Mouse (Mus musculus): ENCODE data around the gene Tprgl.

DNA sequence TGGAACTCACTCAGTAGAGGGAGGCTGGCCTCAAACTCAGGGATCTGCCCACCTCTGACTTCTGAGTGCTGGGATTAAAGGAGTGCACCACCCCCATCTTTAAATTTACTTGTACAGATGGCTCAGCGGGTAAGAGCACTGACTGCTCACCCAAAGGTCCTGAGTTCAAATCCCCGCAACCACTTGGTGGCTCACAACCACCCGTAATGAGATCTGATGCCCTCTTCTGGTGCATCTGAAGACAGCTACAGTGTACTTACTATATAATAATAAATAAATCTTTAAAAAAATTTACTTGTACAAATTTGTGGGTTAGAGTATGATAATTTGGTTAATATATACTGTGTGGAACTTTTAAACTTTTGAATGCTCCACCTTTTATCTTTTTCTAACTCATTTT, 15.8 kb downstream of the Tprgl start:
- no peak for TF ChIP-seq CTCF (IDR thresholded peaks at IDR 0.05; ENCODE audit: control insufficient read depth, insufficient read depth, low read length)
- no peak for TF ChIP-seq POLR2A (IDR thresholded peaks at IDR 0.05; ENCODE audit: borderline replicate concordance, control insufficient read depth, low read depth, low read length)
